Mouse (Mus musculus) liver, embryonic 14.5 days (tissue): ENCODE data around the gene Gm11596. TPM values are rescaled to one million over a fixed set of nuclear protein-coding genes. Genes with fewer than 3 reads are reported as not detected.
"Not testable (repeated sequence)": the region's sequence is repeated elsewhere in the genome, so short reads cannot be mapped to it uniquely, and the experiment has no call there.

ENCODE experiments used
- ATAC-seq: fragments of 200-750 bp; cut with Nextera tagmentation; 2 replicates; pipeline ENCODE4 v1.8.0; 2017; ENCODE audit warnings: moderate number of reproducible peaks, mild to moderate bottlenecking, moderate library complexity; ENCODE audit not compliant: insufficient read depth
- DNase-seq, 3 experiments: peaks; one replicate each; pipeline ENCODE4 v3.0.0-alpha.2; 2012 to 2013; ENCODE audit warnings: low read depth in 3 of 3, low spot score in 3 of 3
- H3K27ac ChIP-seq: fragments of 300-500 bp; sonication (generic); 2 replicates; pipeline ENCODE4 v1.5.1; 2014; ENCODE audit warnings: moderate library complexity, mild to moderate bottlenecking, control low read depth, inconsistent platforms
- H3K27me3 ChIP-seq: fragments of 300-500 bp; sonication (generic); 2 replicates; pipeline ENCODE4 v1.6.1; 2014; ENCODE audit warnings: mild to moderate bottlenecking, low read length, moderate library complexity; ENCODE audit not compliant: control insufficient read depth, insufficient read depth
- H3K36me3 ChIP-seq: fragments of 300-500 bp; sonication (generic); replicated peaks from 2 replicates; pipeline ENCODE4 v1.6.1; 2014; ENCODE audit warnings: low read depth; ENCODE audit not compliant: control insufficient read depth, insufficient read depth
- H3K4me1 ChIP-seq, 2 experiments: fragments of 200-500 bp in 1 of 2; fragments of 300-500 bp in 1 of 2; sonication (generic) in 1 of 2; replicated peaks; 2 replicates each; pipeline ENCODE4 v1.6.1; 2012 to 2014; ENCODE audit warnings: antibody characterized with exemption in 1 of 2, inconsistent platforms in 1 of 2, low read length in 1 of 2; ENCODE audit not compliant: control insufficient read depth in 2 of 2, insufficient read depth in 2 of 2
- H3K4me2 ChIP-seq: fragments of 300-500 bp; sonication (generic); 2 replicates; pipeline ENCODE4 v1.6.1; 2014; ENCODE audit warnings: low read depth, mild to moderate bottlenecking, control low read depth, moderate library complexity
- H3K4me3 ChIP-seq, 2 experiments: fragments of 200-500 bp in 1 of 2; fragments of 300-500 bp in 1 of 2; sonication (generic) in 1 of 2; 2 replicates each; pipeline ENCODE4 v1.5.1; 2012 to 2014; ENCODE audit warnings: low read depth in 2 of 2, low read length in 2 of 2, mild to moderate bottlenecking in 2 of 2, control low read depth in 1 of 2, inconsistent platforms in 1 of 2, moderate library complexity in 1 of 2; ENCODE audit not compliant: insufficient read depth in 1 of 2
- H3K9ac ChIP-seq: fragments of 300-500 bp; sonication (generic); replicated peaks from 2 replicates; pipeline ENCODE4 v1.6.1; 2014; ENCODE audit warnings: mild to moderate bottlenecking, control low read depth, moderate library complexity
- H3K9me3 ChIP-seq: fragments of 300-500 bp; sonication (generic); 2 replicates; pipeline ENCODE4 v1.6.1; 2016; ENCODE audit warnings: low read length, mixed read lengths; ENCODE audit not compliant: control insufficient read depth
- CTCF ChIP-seq: IDR thresholded peaks from 2 replicates; pipeline ENCODE4 v1.5.1; 2016; ENCODE audit warnings: antibody characterized with exemption, low read depth, control low read depth
- EP300 ChIP-seq: IDR thresholded peaks from 2 replicates; pipeline ENCODE4 v1.6.1; 2016; ENCODE audit warnings: antibody characterized with exemption, low read depth
- WGBS: fragments of 180-500 bp; shearing (Covaris S2); extraction: QIAGEN DNeasy Blood & Tissue Kit; methylation state at CpG from one replicate; pipeline ENCODE4 v1.1.7; 2014; ENCODE audit not compliant: insufficient replicate concordance; 5-methylcytosine and 5-hydroxymethylcytosine counted together
- polyA plus RNA-seq, 2 experiments: library from polyadenylated mRNA; depleted of rRNA in 1 of 2; stranded (reverse) in 1 of 2; unstranded in 1 of 2; fragments of >200 nt; fragmentation: Nextera tagmentation in 1 of 2; extraction: Ambion mirVana in 1 of 2; gene quantifications; 2 replicates each; pipeline versions ENCODE4 v1.2.1 to v1.2.3; 2012 to 2014

The Gm11596 gene
- polyA plus RNA-seq (2012; rRNA removed), result not detected in 2 replicates
- not detected in 2 replicates for polyA plus RNA-seq (2014; fragmentation: Nextera tagmentation; extraction: Ambion mirVana)

- Histone ChIP-seq H3K36me3 (no peaks in the 10 kb centered on the region), H3K9ac (no peak within 1 kb of the TSS), H3K4me2 (no peak within 1 kb of the TSS), H3K4me3 (no peak within 1 kb of the TSS), H3K27me3 (no peaks in the 10 kb centered on the region), H3K27ac (no peak within 1 kb of the TSS), H3K4me1 (no peaks in the 10 kb centered on the region), H3K9me3 (no peaks in the 10 kb centered on the region)
- no peak for ATAC-seq
- TF ChIP-seq EP300, result no peak
- TF ChIP-seq CTCF, result no peak
- no peak for DNase-seq
- 58% methylated on average over 2 of the region's 2 CpGs for WGBS
Measured at GRCm38 (mm10) chr11:99793367-99793766, at the start of gene Gm11596. Gene Gm11596, minus strand, starts transcription at chr11:99793467.

GRCm38 (mm10) chr11:99842185-99842584 lies 48.9 kb upstream of the Gm11596 start:
- Histone ChIP-seq H3K4me1 (no peaks in the 10 kb centered on the region), H3K9me3 (no peaks in the 10 kb centered on the region), H3K4me2 (no peak overlapping the region), H3K4me3 (no peak overlapping the region), H3K36me3 (no peaks in the 10 kb centered on the region), H3K27ac (no peak overlapping the region), H3K9ac (no peak overlapping the region), H3K27me3 (no peaks in the 10 kb centered on the region)
- DNase-seq (no peak), ATAC-seq (no peak)
- TF ChIP-seq EP300 (no peak), CTCF (no peak)
- WGBS, result 36% methylated on average over 1 of the region's 1 CpGs

- no peaks in the 10 kb centered on the region for H3K4me1 ChIP-seq
- H3K27me3 ChIP-seq, result no peaks in the 10 kb centered on the region
- H3K9ac ChIP-seq, result no peak within 1 kb of the TSS
- H3K27ac ChIP-seq, result no peak within 1 kb of the TSS
- TF ChIP-seq CTCF, result no peak
- no peak for TF ChIP-seq EP300
- WGBS, result 54% methylated on average over 1 of the region's 1 CpGs
- no peak within 1 kb of the TSS for H3K4me2 ChIP-seq
- no peaks in the 10 kb centered on the region for H3K36me3 ChIP-seq
- ATAC-seq, result no peak
- H3K4me3 ChIP-seq, result no peak within 1 kb of the TSS
- H3K9me3 ChIP-seq, result no peaks in the 10 kb centered on the region
- DNase-seq, result no peak
Measured at GRCm38 (mm10) chr11:99837966-99838365, 44.7 kb upstream of the Gm11596 start, which contains the start of gene 2300003K06Rik. Gene 2300003K06Rik, minus strand, starts transcription at chr11:99838066.

- WGBS, result 43% methylated on average over 2 of the region's 2 CpGs
- H3K4me2 ChIP-seq, H3K4me3 ChIP-seq, H3K27me3 ChIP-seq, DNase-seq, H3K9ac ChIP-seq, H3K27ac ChIP-seq, H3K4me1 ChIP-seq, H3K9me3 ChIP-seq, H3K36me3 ChIP-seq, ATAC-seq: not testable (repeated sequence)
Measured at GRCm38 (mm10) chr11:99815566-99815965, 22.3 kb upstream of the Gm11596 start, which contains the start of gene Gm11564. Gene Gm11564, minus strand, starts transcription at chr11:99815666.

GRCm38 (mm10) chr11:99809792-99810191 lies 16.5 kb upstream of the Gm11596 start, which contains the start of gene Krtap4-13:
Gene Krtap4-13, minus strand, starts transcription at chr11:99809892.
- not testable (repeated sequence) for H3K27me3 ChIP-seq, H3K4me3 ChIP-seq, H3K9ac ChIP-seq, H3K4me2 ChIP-seq, ATAC-seq, H3K9me3 ChIP-seq, H3K27ac ChIP-seq, H3K36me3 ChIP-seq, H3K4me1 ChIP-seq, DNase-seq

GRCm38 (mm10) chr11:99804346-99804745 lies 11.1 kb upstream of the Gm11596 start, which contains the start of gene Gm11554:
Gene Gm11554, minus strand, starts transcription at chr11:99804446.
- H3K4me1 ChIP-seq, H3K4me2 ChIP-seq, H3K4me3 ChIP-seq, DNase-seq, H3K27ac ChIP-seq, H3K9me3 ChIP-seq, H3K36me3 ChIP-seq, ATAC-seq, H3K9ac ChIP-seq, H3K27me3 ChIP-seq: not testable (repeated sequence)
- no CpG with 5 or more reads among the region's 1 CpGs for WGBS

GRCm38 (mm10) chr11:99798832-99799231 lies 5.6 kb upstream of the Gm11596 start, which contains the start of gene Gm11569:
Gene Gm11569, minus strand, starts transcription at chr11:99798932.
- WGBS, result no CpG with 5 or more reads among the region's 1 CpGs
- H3K4me1 ChIP-seq, H3K36me3 ChIP-seq, H3K27ac ChIP-seq, H3K27me3 ChIP-seq, H3K4me2 ChIP-seq, H3K4me3 ChIP-seq, DNase-seq, H3K9me3 ChIP-seq, H3K9ac ChIP-seq, ATAC-seq: not testable (repeated sequence)

GRCm38 (mm10) chr11:99784900-99785299 lies 8.4 kb downstream of the Gm11596 start, which contains the start of gene Krtap4-9:
Gene Krtap4-9, plus strand, starts transcription at chr11:99785200.
- DNase-seq, ATAC-seq, H3K4me1 ChIP-seq, H3K27ac ChIP-seq, H3K9ac ChIP-seq, H3K4me3 ChIP-seq, H3K27me3 ChIP-seq, H3K4me2 ChIP-seq, H3K9me3 ChIP-seq, H3K36me3 ChIP-seq: not testable (repeated sequence)
